ENCODE assay signal across 7 mouse cellular contexts in the genomic region with DNA sequence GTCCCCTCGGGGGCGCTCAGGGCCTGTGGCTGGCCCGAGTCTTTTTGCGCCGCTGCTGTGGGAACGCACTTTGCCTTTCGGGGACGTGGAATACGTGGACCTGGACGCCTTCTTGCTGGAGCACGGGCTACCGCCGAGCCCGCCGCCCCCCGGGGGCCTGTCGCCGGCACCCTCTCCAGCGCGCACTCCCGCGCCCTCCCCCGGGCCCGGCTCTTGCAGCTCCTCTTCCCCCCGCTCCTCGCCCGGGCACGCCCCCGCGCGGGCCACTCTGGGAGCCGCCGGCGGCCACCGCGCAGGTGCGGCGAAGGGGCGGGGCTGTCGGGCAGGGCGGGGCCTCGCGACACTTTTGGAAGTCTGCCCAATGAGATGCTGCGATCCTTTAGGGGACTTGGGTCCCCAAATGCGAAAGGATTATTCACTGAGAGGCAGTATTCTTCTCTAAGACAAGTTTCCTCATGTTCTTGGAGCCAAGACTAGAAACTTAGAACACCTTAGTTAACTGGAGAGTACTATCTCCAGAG. TPM values are rescaled to one million over a fixed set of nuclear protein-coding genes. Genes with fewer than 3 reads are reported as not detected.
DNase-seq lines count a peak whose midpoint lies in the region; TF ChIP-seq lines count a peak whose summit lies in the region.

No protein-coding gene starts in this region.

- DNase-seq in adrenal gland, adult 2 months: peak; percentile 93
- peak; percentile 92 for DNase-seq in embryo, embryonic 11 days
- peak; percentile 87 to 90 for DNase-seq in heart, adult 18-20 months
- peak; percentile 92 for DNase-seq in kidney, adult 2 months
- peak; percentile 91 for DNase-seq in liver
- peak; percentile 84 to 92 for DNase-seq in spleen, postnatal 4 days (ENCODE audit: low spot score in 2 of 2)

- H3ac ChIP-seq in myocyte (ENCODE audit: control insufficient read depth, insufficient read length): peak overlapping the region; percentile 73

- H3K4me1 ChIP-seq in kidney, adult 2 months (ENCODE audit: control insufficient read depth, insufficient read depth, low read length): peaks cover 21% of the 10 kb centered on the region

- H3K27me3 ChIP-seq in kidney, adult 2 months (replicated peaks; ENCODE audit: control insufficient read depth, insufficient read depth, low read length): no peaks in the 10 kb centered on the region
- H3K27me3 ChIP-seq in myocyte (ENCODE audit: control insufficient read depth, insufficient read depth, insufficient read length): no peaks in the 10 kb centered on the region

- 2% methylated on average over 44 of the region's 45 CpGs for WGBS in kidney, adult 2 months

- TF ChIP-seq POLR2A in kidney, adult 2 months (IDR thresholded peaks at IDR 0.05; ENCODE audit: low read depth, low read length): peak; percentile 56
- peak; percentile 79 for TF ChIP-seq POLR2A in myocyte (IDR thresholded peaks at IDR 0.05; ENCODE audit: insufficient read length, low read depth)

- peak overlapping the region; percentile 58 for H3K4me3 ChIP-seq in kidney, adult 2 months (ENCODE audit: insufficient read depth, low read depth, low read length)
- H3K4me3 ChIP-seq in myocyte: peak overlapping the region; percentile 51

- H3K36me3 ChIP-seq in kidney, adult 2 months (ENCODE audit: control insufficient read depth, insufficient read depth, low read length): peaks cover 11% of the 10 kb centered on the region; the same call in 1 of the 2 replicates
- H3K36me3 ChIP-seq in myocyte (ENCODE audit: control insufficient read depth, insufficient read depth): no peaks in the 10 kb centered on the region

- H3K4me2 ChIP-seq in myocyte (ENCODE audit: low read depth): peak overlapping the region; percentile 73

- H3K79me2 ChIP-seq in myocyte (ENCODE audit: control insufficient read depth, insufficient read depth): no peaks in the 10 kb centered on the region

- no peak for TF ChIP-seq CTCF in kidney, adult 2 months (conservative IDR thresholded peaks at IDR 0.05; ENCODE audit: insufficient read depth, insufficient read length, low read depth, low read length)

- H3K27ac ChIP-seq in kidney, adult 2 months (ENCODE audit: insufficient read depth, low read depth, low read length): peak overlapping the region; percentile 100

TF ChIP-seq in myocyte, 11 proteins besides CTCF, POLR2A, EP300 and RAD21:
- TF ChIP-seq E2F4 (IDR thresholded peaks at IDR 0.05; ENCODE audit: insufficient read depth) (no peak), POLR2AphosphoS2 (IDR thresholded peaks at IDR 0.05; ENCODE audit: insufficient read length, low read depth) (peak; percentile 82), MYOD1 (IDR thresholded peaks at IDR 0.05; ENCODE audit: control insufficient read depth in 1 of 3, insufficient read length in 2 of 3, low read depth in 2 of 3) (peak in 1 of 3 experiments; percentile 27), MYOG (IDR thresholded peaks at IDR 0.05; ENCODE audit: control insufficient read depth in 1 of 3, insufficient read depth in 1 of 3, insufficient read length in 2 of 3, low read depth in 2 of 3) (peak in 1 of 3 experiments; percentile 11)
TF ChIP-seq in myocyte: peak in this region for 3.

RNA-seq across cellular contexts. Expression of a gene that starts 1.9 kb away (rescaled TPM):
- total RNA-seq in adrenal gland, adult 2 months (2021): 100 to 1,000 TPM in 1 of 2 experiments, 10 to 100 TPM in 1; 54.3 to 225 TPM
- 569 and 796 TPM in 2 replicates for polyA plus RNA-seq in adrenal gland, adult 2 months (2012; rRNA removed)
- 10 to 100 TPM; 12.1 to 15.0 TPM for total RNA-seq in heart, adult 18-20 months (2021)
- 106 and 116 TPM in 2 replicates for polyA plus RNA-seq in kidney, adult 2 months (2012; rRNA removed)
- 26.2 TPM for polyA plus RNA-seq in myocyte (2012; fragmentation: generic; extraction: Trizol)

RNA-seq across cellular contexts. Expression of a gene that starts 7.1 kb away (rescaled TPM):
- total RNA-seq in adrenal gland, adult 2 months (2021): 10 to 100 TPM; 10.9 to 18.6 TPM
- 30.0 and 38.2 TPM in 2 replicates for polyA plus RNA-seq in adrenal gland, adult 2 months (2012; rRNA removed)
- 1 to 10 TPM; 3.4 to 5.9 TPM for total RNA-seq in heart, adult 18-20 months (2021)
- polyA plus RNA-seq in kidney, adult 2 months (2012; rRNA removed): 8.1 and 8.3 TPM in 2 replicates
- polyA plus RNA-seq in myocyte (2012; fragmentation: generic; extraction: Trizol): 3.6 TPM

RNA-seq across cellular contexts. Expression of a gene that starts 8.5 kb away (rescaled TPM):
- 1,000 to 10,000 TPM in 1 of 2 experiments, 100 to 1,000 TPM in 1; 972 to 1,050 TPM for total RNA-seq in adrenal gland, adult 2 months (2021)
- 1,143 and 1,258 TPM in 2 replicates for polyA plus RNA-seq in adrenal gland, adult 2 months (2012; rRNA removed)
- total RNA-seq in heart, adult 18-20 months (2021): 100 to 1,000 TPM; 574 to 615 TPM
- polyA plus RNA-seq in kidney, adult 2 months (2012; rRNA removed): 955 and 1,014 TPM in 2 replicates
- 3,224 TPM for polyA plus RNA-seq in myocyte (2012; fragmentation: generic; extraction: Trizol)

RNA-seq across cellular contexts. Expression of a gene that starts 11.0 kb away (rescaled TPM):
- 10 to 100 TPM; 38.9 to 39.5 TPM for total RNA-seq in adrenal gland, adult 2 months (2021)
- 90.9 and 92.5 TPM in 2 replicates for polyA plus RNA-seq in adrenal gland, adult 2 months (2012; rRNA removed)
- total RNA-seq in heart, adult 18-20 months (2021): 10 to 100 TPM; 18.4 to 20.2 TPM
- polyA plus RNA-seq in kidney, adult 2 months (2012; rRNA removed): 57.2 and 68.3 TPM in 2 replicates
- polyA plus RNA-seq in myocyte (2012; fragmentation: generic; extraction: Trizol): 22.8 TPM

RNA-seq across cellular contexts. Expression of a gene that starts 12.6 kb away (rescaled TPM):
- total RNA-seq in adrenal gland, adult 2 months (2021): under 1 TPM; 0.29 to 0.41 TPM
- 0.57 and 0.58 TPM in 2 replicates for polyA plus RNA-seq in adrenal gland, adult 2 months (2012; rRNA removed)
- under 1 TPM; 0.18 to 0.30 TPM for total RNA-seq in heart, adult 18-20 months (2021)
- polyA plus RNA-seq in kidney, adult 2 months (2012; rRNA removed): 0.22 and 0.23 TPM in 2 replicates
- polyA plus RNA-seq in myocyte (2012; fragmentation: generic; extraction: Trizol): 0.41 TPM

Comparison
In these comparisons a context has a peak if more than half of its experiments do, and no peak if none do; other contexts are left out.
1. Peak in every context shown above with its lines: DNase-seq, H3K4me3 ChIP-seq and H3K27ac ChIP-seq.